Mouse (Mus musculus) frontal cortex, postnatal 36 days (tissue): Measurements from ENCODE around the gene Tmem104.
A peak's percentile ranks its signal among the peaks of the same experiment; 100 is the strongest.

Experiments used
- DNase-seq, 2 experiments: peaks; one replicate each; pipeline ENCODE4 v3.0.0; 2022; ENCODE audit warnings: low spot score in 2 of 2

The Tmem104 gene

GRCm38 (mm10) chr11:115200520-115200919, 13.2 kb downstream of the Tmem104 start:
- no peak for DNase-seq

- DNase-seq = peak; percentile 81
Measured at GRCm38 (mm10) chr11:115202316-115202715, 15.0 kb downstream of the Tmem104 start.

GRCm38 (mm10) chr11:115202756-115203155, 15.5 kb downstream of the Tmem104 start:
- no peak for DNase-seq

- no peak for DNase-seq
Measured at GRCm38 (mm10) chr11:115208126-115208525, 20.8 kb downstream of the Tmem104 start.

- DNase-seq = no peak
Measured at GRCm38 (mm10) chr11:115208776-115209732, 21.8 kb downstream of the Tmem104 start.

DNA sequence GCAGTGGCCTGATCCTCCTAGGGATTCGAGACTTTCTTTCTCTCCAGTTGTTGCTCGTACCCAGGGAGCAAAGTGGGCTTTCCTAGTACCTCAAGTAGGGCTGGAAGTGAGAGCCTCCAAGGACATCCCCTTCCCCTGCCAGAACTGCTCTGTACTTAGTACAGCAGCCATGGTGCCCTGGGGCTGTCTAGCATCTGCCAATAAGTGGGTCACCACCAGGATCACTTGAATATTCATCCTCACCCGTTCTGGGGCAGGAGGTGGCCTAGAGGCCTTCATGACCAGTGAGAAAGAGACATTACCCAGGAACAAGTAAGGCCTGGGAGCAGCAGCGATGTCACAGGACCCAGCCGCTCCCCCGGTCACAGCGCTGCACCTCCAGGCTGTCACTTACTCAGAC, 22.7 kb downstream of the Tmem104 start:
- DNase-seq = no peak

- DNase-seq = peak in 1 of 2 experiments; percentile 45
Measured at GRCm38 (mm10) chr11:115212116-115212515, 24.8 kb downstream of the Tmem104 start.

GRCm38 (mm10) chr11:115215123-115215522, 27.8 kb downstream of the Tmem104 start:
- DNase-seq = no peak

GRCm38 (mm10) chr11:115217439-115218410, 30.4 kb downstream of the Tmem104 start:
- DNase-seq = no peak

GRCm38 (mm10) chr11:115219263-115219662, 32.0 kb downstream of the Tmem104 start:
- no peak for DNase-seq

GRCm38 (mm10) chr11:115219685-115220084, 32.4 kb downstream of the Tmem104 start:
- no peak for DNase-seq

DNA sequence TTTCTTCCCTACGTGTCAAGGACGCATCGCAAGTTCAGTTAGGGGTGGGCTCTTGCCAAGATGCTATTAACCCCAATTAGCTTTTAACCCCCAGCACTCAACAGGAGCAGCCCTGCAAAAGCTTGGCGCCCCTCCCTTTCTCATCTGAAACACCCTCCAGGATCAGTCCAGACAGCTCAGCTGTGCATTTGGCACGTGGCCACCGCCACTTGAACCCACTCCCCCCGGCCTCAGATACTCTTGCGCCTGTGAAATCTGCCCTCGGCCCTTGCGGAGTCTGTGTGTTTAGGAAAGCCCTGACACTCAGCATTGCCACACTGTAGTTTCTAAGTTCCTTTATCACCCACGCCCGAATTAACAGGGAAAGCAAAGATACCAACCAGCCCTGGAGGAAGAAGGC, 34.8 kb downstream of the Tmem104 start:
- DNase-seq = no peak

GRCm38 (mm10) chr11:115222570-115222969, 35.3 kb downstream of the Tmem104 start:
- DNase-seq = no peak

DNA sequence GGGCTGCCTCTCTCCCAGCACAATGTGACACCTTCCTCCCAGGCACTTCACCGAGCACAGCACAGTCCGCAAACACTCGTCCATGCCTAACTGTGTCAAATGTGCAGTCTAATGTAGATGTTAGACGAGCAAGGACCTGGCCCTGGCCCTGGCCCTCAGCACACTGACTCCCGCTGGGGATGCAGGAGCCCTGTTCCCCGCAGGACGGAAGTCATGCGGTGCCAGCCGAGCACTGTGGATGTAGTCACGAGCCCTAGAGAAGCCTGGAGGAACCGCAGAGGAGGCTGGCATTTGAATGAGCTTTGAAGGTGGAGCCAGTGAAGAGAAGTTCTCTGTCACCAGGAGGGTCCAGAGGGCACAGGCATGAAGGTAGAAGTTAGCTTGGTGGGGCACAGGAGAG, 36.2 kb downstream of the Tmem104 start:
- DNase-seq = no peak

- DNase-seq = no peak
Measured at GRCm38 (mm10) chr11:115223877-115224276, 36.6 kb downstream of the Tmem104 start.

- DNase-seq = peak; percentile 27 to 53
Measured at GRCm38 (mm10) chr11:115224889-115225288, 37.6 kb downstream of the Tmem104 start.

GRCm38 (mm10) chr11:115225301-115225700, 38.0 kb downstream of the Tmem104 start:
- DNase-seq = peak in 1 of 2 experiments; percentile 31

DNA sequence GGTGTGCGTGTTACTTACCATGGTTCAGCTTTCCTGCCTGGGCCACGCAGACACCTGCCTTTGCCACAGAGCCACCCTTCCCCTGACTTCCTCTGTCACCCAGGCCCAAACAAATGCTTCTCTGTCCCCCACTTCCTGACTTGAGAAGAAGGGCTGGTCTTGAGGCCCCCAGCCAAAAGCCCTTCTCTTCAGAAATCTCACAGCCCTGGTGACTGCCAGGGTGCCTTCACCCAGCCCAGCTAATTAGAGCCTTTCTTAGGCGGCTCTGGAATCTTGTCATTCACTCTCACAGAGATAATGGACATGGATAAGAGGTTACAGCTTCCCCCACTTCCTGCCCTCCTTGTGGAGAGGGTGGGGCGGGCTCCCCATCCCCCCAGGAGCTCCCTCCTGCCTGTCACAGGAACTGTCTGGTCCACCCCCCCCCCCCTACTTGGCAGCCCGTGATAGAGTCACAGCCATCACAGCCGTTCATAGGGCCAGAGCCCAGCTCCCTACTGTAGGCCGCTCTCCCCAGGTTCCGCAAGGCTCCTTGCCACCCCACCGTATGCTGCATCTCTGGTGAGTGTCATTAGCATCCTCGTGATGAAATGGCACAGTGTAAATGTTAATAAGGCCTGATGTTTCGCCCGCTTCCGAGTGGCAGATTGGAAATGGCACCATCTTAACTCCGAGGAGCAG, 39.7 kb downstream of the Tmem104 start:
- DNase-seq = no peak

DNA sequence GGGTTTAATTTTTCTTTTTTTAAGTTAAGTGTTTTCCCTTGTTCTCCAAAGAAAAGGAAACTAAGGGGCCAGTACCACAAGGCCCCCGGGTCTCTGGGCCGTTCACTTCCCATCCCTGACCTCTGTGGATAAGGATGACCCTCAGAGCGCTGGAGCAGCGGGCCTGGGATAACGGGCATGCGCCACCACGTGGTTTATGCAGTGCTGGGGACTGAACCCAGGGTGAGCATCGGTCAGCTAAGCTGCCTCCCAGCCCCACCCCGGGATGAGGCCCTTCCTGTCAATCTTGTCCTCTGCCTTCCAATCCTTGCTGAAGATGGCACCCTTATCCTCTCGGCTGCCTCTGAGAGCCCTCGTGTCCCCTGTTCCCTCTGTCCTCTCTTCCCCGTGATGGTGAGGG, 40.4 kb downstream of the Tmem104 start:
- DNase-seq = no peak

DNA sequence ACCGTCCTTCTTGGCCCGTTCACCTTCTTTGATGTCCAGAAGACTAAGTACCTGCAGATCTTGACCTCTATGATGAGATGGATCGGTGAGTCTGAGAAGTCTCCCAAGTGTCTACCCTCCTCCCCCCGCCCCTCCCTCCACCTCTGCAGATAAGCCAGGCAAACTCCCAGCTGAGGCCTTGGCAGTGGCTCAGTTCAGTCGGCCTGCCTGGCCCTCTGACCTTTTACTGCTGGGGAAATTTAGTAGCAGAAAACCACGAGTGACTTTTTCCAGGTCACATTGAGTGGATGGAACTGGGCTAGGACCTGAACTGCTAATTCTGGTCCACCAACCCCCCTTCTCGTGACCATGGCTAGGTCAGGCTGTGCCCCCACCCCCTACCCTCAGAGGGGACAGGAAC, 41.1 kb downstream of the Tmem104 start:
- no peak for DNase-seq
